Mouse (Mus musculus): Measurements from ENCODE around the gene Rap1gap.
A peak's percentile ranks its signal among the peaks of the same experiment; 100 is the strongest.

Rap1gap gene

DNA sequence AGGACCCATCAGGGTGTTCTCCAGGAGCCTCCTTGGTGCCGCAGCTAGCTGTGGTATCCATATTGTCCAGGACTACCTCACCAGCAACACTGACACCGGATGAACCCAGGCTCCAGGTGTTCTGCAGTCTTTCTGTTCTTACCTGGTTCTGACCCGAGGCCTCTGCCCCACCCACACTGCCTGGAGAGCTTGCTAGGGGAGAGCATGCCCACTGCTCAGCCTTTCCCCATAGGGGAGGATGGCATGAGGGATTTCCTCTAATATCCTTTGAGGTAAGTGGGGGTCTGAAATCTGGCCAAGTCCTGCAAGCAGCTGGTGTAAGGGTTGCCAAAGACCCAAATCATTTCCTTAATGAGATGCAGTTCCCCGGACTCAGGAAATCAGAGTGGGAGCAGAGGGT, 1.0 kb upstream of the Rap1gap start:
- no peak for DNase-seq

DNA sequence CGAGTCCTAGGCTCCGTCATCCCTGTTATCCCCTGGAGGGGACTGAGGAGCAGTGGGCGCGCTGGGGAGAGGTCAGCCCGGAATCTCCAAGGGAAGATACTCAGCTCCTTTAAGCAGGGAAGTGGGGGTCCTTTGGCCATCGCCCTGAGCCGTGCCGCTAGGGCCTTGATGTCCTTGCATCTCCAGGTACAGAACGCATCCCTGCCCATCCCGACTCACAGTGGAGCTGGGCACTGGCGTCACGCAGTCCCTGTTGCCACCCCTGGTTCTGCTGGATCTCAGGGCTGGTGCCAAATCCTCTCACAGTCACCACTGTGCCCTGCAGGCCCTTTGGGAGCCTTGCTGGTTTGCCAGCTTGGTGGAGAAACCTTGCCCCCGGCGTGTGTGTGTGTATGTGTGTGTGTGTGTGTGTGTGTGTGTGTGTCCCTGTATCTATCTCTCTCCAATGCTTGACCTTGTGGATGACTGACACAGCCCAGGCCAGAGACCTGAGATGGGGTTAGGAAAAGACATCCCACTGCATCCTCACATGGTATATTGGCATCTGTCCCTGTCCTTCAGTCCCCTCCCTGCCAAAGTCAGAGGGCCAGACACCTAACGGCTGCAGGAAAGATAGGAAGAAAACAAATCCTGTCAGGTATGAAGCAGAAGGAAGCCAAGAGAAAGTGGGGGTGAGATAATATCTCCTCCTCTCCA, 602 bp downstream of the Rap1gap start:
- no peak for DNase-seq

DNA sequence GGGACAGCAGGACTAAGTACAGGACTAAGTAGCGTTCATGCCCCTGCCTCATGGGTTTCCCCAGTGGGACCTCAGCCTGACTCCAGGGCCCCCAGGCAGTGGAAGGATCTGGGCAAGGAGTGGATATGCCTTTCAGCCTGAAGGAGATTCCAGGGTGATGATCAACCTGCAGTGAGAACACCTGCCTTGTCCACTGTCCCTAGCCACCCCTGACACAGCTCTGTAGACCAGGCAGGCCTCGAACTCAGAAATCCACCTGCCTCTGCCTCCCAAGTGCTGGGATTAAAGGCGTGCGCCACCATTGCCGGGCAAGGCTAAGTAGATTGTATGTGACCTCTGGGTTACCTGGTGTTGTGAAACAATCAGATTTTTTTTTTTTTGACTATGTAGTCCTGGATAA, 1.3 kb downstream of the Rap1gap start:
- no peak for DNase-seq

DNA sequence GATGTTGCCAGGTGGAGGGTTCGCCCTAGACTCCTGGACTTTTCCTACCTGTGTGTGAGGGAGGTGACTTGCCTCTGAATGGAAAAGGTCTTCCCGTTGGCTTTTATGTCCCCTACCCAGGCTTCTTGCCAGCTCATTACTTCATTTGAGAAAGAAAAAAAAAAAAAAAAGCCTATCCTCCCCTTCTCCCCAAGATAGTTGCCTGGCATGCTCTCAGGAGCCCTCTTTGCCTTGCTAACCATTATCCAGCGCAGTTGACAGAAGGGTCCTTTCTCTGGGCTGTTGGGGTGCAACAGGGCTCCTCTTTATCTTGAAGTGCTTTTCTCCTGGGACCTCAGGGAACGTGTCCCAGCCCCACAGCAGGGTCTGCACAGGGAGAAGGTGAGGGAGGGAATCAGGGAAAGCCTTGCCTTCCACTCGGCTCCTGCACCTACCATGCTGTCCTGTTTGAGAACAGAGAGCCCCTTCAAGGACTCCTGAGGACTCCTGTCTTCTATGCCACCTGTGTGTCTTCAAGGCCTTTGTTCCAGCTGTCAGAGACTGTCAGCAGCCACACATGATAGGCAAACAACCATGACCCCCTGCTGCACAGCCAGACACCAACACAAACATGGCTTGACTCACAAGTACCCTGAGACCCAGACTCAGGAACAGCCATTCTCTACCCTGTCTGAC, 1.9 kb downstream of the Rap1gap start:
- DNase-seq, result no peak

DNA sequence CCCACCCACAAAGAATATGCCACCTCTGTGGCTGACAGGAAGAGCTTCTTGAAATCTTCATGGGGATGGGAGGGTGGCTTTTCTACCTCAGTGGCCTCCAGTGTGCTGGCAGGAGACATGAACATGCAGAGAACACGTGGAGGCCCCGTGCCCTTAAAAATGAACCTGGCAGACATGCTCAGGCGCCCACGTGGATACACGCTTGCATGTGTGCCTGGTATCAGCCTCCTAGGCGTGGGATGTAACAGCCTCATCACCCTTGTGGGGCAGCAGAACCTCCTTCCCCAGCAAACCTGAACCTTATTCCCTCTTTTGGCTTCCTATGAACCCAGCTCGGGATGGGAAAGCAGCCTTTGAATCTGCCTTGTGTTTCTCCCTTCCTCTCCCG, 2.4 kb downstream of the Rap1gap start:
- no peak for DNase-seq

DNA sequence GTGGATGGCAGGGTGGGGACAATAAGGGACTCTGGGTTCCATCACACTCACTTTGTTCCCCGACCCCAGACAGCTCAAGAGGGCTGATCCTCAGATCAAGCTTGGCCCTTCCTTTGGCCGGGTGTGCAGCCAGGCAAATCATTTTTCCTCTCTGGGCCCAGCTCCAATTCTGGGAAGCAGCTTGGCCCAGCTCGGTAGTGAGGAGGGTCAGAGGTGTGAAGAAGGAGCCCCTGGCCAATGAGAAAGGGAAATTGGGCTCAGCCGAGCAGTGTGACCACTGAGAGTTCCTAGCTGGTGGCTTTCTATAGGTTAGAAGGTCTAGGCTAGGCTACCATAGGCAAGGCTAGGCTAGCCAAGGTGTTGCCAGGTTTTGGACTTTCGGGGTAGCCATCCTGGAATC, 3.2 kb downstream of the Rap1gap start:
- peak; percentile 32 for DNase-seq

DNA sequence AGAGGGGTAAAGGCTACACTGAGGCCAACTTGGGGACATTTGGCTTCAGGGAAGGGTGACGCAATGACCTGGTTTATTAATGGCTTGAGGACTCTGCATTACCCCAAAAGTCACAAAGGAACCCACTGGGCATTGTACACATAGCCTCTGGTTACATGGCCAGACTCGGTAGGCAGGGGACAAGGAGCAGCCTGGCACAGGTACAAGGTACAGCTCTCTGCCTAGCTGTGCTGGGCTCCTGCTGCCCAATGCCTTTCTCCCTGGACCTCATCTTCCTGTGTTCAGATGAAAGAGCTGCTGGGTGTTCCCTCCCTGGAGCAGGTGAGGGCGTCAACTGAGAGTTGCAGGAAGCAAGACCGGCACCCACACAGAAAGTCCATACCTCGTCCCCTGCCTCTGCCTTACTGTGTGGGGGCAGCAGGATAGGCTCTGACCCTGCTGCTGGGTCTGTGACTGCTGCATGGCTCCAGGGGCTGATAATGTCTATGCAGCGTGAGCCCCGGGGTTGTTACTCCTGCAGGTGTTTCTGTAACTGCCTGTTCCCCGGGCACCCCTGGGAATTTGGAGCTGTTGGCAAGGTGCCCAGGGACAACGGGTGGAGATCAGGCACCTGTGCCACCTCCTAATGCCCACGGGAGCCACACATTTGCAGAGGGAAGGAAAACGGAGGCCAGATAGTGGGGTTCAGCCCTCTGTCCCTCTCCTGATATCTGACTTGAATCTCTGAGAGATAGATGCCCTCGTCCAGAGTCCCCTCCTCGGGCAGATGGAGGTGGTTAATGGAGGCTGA, 7.4 kb downstream of the Rap1gap start:
- DNase-seq, result no peak

DNA sequence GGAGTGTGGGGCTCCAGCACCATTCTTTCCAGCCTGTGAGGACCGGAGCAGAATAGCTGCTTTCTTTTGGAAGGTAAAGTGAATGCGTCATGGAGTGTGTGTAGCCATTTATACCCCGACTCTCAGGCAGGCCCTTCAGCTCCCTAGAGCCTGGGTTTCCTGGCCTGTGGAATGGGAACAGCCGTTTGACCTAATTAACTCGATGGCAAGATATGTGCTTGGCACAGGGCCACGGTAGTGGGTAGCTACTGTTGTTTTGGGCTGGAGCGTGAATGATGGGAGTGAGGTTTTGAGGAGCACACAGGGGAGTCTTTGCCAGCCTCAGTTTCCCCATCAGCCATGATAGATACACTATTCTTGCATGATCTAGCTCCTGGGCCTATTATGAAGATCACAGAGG, 11.0 kb downstream of the Rap1gap start:
- DNase-seq, result no peak

DNA sequence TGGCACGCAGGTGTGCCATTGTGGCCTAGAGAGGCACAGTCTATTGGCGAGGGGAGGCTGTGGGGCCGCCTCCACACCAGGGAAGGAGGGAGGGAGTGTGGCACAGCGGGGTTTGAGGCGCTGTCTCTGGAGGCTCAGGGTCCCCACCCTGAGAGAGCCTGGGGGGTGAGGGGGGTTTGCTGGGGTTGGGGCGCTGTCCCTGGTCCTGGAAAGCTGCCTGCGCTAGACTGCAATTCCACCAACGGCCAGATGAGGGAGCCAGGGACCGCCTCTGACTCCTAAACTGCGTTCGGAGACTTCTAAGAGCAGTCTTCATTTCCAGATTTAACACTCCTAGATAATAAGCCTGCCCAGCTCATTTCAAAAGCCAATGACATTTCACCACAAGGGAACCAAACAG, 11.5 kb downstream of the Rap1gap start:
- peak; percentile 80 for DNase-seq

DNA sequence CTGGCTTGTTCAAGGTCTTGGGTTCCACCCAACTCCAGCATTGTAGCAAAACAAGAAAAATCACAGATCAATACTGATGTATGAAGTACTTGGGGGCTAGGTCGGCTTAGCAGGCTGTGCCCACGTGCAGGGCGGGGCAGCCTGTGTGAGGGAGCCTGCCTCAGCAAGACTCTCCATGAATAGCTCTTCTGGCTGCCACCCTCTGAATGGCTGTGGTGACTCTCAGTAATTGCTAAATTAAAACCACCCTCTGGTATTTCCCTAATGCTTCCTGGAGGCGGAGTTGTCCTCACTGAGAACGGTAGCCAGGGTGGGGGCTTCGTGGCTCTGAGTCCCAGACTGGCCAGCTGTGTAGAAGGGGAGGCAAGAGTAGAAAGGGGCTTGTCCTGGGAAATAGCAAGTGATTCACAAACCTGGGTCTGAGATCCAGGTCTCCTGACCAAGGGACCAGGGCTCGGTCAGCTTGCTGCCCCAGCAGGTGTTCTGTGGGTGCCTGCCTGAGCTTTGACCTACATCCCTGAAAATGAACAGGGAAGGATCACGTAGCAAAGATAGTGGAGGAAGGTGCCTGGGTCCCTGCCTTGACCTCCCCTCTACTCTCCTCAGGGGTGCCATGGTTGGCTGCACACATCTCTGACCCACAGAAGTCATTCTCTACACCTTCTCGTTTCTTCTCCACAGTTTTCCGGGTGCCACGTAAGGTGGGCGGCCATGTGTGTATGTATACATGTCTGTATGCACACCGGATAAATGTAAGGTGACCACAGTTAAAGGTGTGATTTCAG, 12.4 kb downstream of the Rap1gap start:
- no peak for DNase-seq

DNA sequence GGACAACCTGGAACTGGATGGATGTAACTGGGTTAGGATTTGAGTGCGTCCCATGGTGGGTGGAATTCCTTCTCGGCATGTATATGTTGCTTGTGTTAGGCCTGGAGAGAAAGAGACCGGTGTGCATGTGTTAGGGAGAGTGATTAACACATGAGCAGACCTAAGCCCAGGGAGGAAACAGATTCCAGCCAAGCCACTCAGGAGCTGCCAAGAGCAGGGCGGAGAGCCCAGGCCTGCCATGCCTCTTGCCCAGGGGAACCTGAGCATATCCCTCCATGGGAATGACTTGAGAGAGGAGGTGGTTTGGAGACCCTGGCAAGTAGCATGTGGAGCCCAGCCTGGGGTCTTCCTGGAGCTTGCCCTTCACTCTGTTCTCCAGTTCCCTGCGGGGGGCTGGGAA, 13.4 kb downstream of the Rap1gap start:
- no peak for DNase-seq

DNA sequence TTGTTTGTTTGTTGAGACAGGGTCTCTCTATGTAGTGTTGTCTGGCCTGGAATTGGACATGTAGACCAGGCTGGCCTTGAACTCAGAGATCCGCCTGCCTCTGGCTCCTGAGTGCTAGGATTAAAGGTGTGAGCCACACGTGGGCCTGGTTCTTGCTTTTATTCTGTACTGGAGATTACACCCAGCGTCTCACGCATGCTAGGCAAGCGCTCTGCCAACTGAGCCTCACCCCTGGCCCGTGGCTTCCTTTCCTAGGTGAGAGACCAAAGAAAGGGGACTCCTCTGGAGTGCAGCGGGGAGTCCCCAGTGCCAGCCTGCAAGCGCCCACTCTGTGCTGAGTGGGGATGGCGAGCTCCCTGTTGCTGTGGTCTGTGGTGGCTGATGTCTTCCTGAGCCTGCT, 14.0 kb downstream of the Rap1gap start:
- no peak for DNase-seq

DNA sequence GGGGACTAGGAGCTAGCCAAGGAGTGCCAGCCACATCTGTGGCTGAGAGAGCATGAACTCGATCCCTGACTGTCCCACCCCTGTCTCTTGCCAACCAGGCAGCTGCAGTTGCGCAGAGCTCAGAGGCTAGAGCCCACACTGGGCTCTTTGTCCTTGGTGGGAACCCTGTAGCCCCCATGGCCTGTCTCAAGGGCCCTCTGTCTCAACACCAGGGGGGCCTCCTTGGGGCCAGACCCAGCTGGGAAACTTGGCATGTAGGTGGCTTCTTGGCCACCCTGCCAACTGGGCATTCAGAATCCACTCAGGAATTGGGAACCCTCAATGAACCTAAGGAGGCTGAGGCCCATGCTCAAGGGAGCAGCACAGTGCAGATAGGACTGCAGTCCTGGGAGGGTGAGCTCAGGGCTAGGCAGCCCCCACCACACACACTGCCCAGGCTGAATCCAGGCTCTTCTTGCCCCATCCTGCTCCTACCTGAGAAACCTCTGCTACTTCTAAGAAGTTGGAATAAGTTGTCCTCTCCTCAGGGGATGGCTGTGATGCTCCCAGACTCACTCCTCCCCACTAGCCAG, 15.5 kb downstream of the Rap1gap start:
- DNase-seq, result no peak

DNA sequence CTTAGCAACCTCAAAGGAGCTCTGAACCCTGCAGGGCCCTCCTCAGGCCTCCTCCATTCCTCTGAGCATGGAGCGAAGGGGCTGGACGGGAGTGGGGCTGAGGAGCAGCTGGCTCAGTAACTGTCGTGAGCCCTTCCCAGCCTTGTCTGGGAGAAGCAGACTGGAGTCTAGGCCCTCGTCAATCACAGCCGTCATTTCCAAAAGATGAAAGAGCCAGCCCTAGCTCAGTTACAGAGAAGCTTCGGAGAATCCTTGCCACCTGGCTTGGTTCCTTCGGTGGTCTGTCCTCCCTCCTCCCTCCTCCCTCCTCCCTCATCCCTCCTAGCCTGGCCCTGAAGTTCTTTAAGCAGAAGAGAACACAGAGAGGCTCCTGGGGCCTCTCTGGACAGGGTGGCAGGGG, 16.2 kb downstream of the Rap1gap start:
- no peak for DNase-seq

DNA sequence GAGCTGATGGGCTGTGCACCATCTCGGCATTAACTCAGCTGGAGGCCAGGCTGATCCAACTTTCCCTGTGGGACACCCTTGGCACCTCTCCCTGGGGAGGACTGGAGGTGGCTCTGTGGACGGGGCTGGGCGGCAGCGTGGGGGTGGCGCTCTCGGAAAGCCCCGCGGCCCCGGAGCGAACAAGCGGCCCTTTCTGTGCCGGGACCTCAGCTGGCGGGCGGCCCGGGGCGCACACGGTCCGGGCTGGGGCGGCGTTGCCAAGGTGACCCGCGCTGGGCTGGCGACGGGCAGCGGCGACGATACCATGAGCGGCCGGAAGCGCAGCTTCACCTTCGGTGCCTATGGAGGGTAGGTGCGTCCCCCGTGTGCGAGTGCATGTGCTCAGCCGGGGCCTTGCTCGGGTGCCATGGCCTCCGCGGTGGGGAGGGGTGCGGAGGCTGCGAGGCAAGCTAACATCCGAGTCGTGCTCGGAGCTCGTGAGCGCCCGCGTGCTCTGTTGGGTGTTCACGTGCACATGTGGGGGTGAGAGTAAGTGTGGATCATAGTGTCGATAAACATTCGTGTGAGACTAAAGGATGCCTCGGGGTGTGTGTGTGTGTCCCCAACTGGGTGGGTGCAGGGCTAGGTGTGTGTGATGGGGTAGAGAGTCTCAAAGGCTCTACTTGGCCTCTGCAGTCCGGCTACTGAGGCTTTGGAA, 17.0 kb downstream of the Rap1gap start:
- no peak for DNase-seq

DNA sequence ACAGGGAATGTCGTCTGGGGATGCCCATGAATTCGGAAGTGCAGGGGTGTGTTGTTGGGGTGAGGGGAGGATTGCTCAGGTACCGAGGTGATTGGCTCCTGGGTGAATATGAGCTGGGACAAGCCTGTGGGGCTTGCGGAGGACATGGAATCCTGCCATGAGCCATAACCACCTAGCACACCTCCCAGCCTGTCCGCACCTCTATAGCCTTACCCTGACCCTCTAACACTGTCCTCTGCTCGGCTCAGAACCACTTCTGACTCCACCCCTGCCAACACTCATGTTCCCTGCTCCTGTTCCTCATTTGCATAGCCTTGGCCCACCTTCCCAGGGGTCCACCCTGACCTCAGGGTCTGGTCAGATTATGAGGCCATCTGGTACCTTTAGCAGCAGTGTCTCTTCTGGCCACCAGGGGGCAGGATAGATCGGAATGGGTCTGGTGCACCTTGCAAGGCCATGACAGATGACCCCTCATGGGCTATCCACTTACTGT, 18.5 kb downstream of the Rap1gap start:
- DNase-seq, result peak; percentile 55

DNA sequence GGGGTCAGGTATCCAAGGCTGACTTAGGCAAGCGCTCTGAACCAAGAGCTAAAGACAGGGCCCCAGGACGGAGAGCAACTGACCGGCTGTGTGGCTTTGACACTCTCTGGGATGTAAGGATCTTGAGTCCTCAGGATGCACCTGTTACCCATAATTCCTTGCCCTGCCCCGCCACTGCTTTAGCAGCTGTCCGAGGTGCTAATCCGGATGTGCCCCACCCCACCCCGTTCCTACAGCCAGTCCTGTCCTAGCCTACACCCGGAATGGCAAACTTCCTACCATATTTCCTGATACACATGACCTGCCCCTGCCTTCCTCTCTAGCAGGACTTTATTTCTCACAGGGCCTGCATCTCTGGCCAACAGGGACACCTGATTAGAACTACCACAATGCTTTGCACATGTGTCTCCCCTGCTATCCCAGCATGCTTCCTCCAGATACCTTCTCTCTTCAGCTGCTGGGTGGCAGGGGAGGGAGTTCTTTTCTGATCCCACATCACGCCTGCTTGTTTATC, 20.4 kb downstream of the Rap1gap start:
- DNase-seq, result no peak

DNA sequence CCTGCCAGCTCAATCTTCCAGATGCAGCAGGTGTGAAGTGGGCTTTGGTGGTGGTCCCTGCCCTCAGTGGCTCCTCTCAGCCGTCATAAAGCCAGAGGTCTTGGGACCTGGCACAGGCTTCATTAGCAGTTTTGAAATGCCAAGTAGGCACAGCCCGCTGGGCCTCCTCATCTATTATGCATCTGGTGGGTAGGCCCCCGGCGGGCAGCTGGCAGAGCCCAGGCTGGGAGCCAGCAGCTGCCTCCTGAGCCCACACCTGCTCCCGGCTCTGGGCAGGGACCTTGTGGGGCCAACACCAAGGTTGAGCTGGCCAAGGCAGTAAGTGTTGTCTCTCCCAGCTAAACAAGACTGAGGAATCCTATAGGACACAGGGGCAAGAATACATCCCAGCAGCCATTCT, 21.8 kb downstream of the Rap1gap start:
- no peak for DNase-seq

DNA sequence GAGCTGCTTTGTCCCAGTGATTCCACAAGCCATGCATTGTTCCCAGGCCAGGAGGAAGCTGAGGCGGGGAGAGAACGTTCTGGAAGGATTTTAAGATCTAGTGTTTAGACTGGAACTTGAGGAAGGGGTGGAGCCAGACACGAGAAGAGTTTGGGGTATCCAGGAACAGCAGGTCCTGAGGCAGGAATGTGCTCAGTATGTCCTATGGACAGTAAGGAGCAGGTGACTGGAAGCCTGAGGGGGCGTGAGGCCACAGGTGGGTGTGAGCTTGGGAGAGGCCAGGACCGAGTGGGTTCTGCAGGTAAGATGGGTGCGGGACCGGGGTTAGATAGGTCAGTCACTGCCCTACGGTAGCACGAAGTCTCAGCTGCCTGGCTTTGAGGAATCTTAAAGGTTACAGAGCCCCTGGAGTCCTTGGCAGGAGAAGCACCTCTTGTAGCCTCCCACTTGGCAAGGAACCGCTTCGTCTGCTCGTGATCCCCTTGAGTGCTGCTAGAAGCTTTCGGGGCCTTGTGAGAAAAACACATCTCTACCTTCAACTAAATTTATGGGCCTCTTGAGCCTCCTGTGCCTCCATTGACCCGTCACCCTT, 22.8 kb downstream of the Rap1gap start:
- DNase-seq, result peak; percentile 48

DNA sequence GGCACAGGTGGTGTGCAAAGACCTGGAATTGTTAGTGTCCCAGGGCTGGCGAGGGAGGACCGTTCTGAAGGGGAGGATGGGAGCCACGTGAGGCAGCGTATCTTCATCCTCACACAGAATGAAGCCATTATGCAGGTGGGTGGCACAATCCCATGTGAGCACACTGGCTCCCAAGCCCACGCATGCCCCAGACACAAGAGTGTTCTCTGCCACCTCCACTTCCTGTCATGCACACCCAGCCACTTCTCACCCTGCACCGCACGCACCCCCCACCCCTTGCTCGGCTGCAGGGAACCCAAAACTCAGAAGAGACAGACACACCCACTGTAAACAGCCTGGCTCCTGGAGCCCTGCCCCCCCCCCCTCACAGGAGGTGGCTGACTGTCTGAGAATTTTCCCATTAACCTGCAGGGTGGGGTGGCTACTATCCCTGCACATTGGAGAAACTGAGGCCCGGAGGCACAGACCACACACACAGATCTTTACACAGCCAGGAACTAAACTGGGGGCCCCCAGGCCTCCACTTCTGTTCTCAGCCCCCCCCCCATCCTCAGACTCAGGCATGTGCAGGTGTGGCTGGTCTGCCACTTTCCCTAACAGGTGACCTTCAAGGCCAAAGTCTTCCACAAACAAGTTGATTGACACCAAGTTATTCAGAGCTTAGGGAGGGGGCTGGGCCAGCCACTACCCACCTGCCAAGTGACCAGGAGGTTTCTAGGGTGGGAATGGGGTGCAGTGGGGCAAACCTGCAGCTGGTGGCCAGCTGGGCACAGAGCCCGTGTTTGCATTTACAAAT, 27.8 kb downstream of the Rap1gap start:
- DNase-seq, result no peak

DNA sequence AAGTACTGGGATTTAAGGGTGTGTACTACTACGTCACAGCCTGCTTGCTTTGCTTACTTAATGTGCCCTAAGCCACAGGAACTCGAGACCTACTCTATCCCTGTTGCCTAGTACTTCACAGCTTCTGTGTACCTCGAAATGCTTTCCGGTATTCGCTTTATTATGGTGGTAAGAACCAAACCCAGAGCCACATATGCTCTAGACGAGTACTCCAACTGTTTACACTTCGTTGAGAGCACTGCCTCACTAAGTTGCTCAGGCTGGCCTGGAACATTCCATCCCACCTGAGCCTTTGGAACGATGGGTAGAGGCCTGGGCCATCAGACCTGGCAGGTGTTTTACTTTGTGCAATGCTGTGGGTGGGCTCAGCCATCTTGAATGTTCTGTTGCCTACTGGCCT, 30.8 kb downstream of the Rap1gap start:
- peak; percentile 33 for DNase-seq
